Mouse (Mus musculus) cerebellum, adult 11 months (tissue): ENCODE results near the gene Sardh.

Experiments used
- DNase-seq: peaks from one replicate; pipeline ENCODE4 v3.0.0; 2022

The Sardh gene

DNA sequence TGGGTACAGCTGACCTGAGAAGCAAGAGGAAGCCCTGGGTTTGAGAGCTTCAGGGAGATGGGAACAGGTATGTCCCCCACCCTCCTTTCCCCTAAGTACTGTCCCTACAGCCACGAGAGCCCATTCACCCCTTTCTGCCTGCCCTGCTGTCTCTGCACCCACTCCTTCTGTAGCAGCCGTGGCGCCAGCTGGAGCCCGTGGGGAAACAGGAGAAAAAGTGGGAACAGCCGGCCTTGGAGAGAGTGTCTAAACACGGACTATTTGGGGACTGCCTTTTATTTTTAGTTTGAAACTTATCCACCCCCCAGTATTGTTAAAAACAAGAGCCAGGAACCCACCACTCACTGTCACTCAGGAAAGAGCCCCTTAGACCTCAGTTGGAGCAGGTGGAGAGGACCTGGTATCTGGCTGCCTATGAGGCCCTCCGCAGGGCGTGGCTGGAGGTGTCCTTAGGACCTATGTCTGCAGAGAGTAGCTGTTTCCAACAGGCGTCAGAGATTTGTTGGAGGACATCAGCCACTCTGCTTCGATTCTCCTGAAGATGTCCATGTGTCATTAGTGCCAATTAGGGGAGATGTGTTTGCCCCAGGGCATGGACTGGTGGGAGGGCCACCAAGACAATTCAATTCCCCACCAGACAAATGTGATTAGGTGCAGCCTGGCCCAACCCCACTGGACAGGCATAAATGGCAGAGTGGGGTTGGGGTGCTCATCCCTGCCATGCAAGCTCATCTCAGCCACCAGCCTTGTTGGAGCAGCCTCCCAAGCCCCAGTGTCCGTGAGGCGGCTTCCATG is 83.1 kb downstream of the Sardh start, which contains the start of gene Dbh:
Gene Dbh (plus strand): TSS at position 438 of the 795 bp plus-strand sequence.
- DNase-seq, result no peak

DNA sequence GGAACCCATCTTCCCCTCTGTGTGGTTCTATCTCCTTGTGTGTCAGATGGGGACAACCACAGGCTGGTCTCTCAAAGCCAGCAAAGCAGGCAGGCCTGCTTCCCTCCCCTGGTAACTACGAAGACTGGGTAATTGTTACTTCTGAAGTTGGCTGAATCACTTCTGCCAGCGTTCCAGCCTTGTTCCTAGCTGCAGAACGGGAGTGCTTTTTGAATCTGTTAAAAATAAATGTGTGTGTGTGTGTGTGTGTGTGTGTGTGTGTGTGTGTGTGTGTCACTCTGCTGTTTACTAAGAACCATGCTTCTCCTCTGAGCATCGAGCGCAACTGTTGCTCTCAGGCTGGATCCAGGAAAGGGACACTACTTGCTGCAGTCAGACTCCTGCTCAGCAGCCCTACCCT is 84.3 kb downstream of the Sardh start:
- DNase-seq, result no peak

DNA sequence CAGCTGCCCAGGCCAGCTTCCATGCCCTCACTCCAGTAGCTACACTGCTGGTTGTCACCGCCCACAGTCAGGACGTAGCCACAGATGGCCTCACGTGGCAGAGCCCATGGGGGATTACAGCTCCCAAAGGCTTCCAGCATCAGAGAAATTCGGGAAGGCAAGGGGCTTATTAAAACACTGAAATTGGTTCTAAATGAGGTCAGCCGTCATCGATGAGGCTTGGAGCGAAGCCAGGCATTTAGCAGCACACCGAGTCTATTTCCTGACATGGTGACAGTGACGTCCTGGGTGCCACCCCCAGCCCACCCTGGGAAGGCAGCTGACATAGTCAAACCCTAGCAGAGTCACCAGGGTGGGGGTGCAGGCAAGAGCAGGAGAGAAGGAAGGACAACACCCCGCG is 85.5 kb downstream of the Sardh start:
- no peak for DNase-seq

DNA sequence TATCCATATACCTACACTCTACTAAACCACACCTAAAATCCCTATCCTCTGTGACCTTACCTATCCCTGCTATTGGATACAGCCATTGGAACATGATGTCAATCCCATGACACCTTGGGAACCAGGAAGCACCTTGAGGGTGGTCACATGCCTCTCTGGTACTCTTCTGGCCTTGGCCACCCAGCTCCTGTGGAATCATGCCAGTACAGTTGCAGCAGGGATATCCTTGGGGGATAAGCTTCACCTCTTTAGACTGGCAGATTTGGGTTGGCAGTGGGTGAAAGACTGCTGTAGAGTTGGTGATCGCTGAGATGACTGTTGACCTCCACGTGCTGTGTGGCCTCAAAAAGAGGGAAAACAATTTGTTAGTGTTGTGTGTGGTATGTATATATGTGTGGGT is 86.6 kb downstream of the Sardh start:
- DNase-seq, result no peak

DNA sequence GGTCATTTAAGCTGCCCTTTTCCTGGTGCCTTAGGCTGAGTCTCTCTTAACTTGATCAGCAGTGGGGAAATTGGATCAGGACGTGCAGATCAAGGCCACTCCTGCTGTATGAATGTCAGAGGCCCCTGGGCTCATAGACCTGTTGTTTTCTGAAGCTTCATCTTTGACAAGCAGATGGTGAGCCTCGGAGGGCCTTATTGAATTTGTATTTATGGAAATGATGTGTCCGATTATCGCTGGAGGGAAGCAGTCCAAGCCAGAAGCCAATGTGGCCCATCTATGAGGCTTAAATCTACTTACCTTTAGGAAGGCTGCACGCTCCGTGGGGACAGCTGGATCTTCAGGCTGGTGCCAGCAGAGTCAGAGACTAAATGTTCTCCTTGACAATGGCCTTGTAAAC is 91.5 kb downstream of the Sardh start:
- DNase-seq, result no peak

DNA sequence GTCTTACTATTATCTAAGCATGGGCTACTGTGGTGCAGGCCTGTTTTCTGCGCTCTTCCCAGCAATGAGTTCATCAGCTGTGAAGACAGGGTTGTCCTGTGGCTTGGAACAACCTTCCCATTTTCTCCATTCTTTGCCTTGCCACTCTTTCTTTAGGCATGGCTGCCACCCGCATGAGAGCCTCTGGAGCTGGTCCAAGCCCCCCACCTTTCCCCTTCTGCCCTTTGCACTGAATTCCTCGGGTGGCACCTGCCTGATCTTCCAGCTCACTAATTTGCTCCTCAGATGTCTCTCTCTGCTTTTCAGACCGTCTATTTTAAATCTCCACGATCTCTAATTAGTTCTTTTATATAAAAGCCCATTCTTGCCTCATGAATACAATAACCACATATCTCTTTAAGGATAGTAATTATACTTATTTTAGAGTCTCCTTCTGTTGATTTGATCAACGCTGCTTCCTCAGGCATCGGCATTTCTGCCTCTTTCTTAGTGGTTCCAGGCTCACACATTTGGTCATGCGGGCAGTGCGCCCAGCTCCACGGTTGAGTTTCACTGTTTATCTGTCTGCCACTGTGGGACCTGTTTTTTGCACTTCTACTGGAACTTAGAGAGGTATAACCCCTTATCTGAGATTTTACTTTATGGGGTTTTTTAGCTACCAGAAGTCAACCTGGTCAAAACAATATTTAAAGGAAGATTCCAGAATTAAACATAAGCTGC is 93.5 kb downstream of the Sardh start:
- DNase-seq, result no peak

DNA sequence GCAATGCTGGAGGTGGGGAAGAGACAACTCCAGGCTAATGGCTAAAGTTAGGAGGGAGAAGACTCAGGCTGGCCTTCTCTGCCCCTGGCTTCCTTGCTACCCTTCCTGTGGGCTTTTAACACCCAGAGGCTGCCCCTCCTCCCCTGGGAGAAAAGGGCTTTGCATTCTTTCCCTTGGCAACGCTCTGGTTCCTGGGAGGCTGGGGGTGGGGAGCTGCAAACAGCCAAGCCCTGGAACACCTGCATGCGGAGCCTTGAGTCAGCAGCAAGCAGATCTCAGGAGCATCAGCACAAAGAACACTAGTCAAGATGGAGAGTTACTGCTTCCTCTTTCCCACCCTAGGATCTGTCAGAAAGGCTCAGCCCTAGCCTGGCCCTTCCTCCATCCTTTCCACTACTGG is 98.7 kb downstream of the Sardh start:
- no peak for DNase-seq

DNA sequence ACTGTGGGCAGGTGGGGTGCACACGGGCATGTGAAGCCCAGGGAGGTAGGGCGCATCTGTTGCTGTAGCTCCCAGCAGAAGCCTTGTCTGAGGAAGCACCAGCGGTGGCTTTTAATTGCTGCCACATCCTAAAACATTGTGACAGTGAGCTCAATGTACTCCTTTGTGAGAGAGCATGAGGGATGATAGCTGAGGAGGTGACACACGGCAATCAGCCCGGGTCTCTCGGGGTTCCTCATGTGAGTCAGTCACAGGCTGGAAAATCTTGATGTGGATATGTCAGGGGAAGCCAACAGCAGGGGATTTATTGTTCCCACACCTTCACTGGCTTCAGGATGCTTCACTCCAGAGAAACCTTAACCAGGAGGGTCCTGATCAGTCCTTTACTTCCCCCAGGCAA is 101.3 kb downstream of the Sardh start:
- no peak for DNase-seq

DNA sequence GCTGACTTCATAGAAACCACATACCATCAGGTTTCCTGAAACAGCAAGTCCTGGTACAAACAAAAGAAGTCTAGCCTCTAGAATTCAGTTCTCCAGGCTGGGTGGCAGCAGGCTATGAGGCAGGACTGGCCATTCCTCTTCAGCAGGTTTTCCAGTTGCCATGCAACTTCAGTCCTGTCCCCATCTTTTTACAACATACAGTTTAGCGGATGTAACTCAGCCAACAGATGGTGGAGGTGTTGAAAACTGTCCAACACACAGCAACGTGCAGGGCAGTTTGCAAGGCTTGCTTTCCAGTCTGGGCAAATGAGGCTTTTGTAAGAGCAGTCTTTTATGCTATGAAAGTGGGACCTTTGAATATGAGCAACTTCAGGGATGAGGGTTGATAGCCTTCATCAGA is 103.2 kb downstream of the Sardh start:
- no peak for DNase-seq

DNA sequence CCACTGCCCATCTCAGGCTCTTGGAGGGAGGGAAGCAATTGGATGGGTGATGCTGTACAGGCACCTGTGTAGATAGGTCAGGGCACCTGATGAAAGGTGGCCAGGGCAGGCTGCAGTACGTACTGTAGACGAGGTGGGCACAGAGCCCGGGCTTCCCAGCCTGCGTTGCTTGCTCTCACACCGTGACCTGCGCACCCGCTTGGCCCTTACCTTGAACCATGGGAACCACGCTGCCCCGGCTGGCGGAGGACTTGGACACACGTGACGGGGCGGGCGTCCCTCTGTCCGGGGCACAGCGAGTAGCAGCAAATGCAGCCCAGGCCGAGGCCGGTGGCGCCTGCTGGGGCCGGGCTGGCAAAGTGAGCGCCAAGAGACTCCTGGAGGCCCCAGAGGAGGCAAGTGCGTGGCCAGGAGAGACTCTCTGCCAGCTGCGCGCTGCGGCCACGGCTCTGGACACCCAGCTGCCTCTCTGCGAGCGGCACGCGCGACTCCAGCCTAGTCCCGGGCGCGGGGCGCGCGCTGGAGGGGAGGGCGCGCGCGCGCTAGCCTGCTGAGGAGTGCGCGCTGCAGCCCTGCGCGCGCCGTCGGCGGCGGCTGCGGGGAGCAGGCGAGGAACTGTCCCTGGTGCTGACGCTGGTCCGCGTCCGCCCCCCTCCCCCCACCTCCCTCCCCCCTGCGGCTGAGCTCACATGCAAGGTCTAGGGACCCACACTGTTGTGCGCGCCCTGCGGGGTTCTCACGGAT is 106.0 kb downstream of the Sardh start, which contains the start of gene Fam163b:
Gene Fam163b (minus strand): TSS at position 542 of the 744 bp plus-strand sequence.
- peak; percentile 29 for DNase-seq
